Mouse (Mus musculus): Measurements from ENCODE around the gene Ggt5. TPM values are rescaled to one million over a fixed set of nuclear protein-coding genes. Genes with fewer than 3 reads are reported as not detected.
A peak's percentile ranks its signal among the peaks of the same experiment; 100 is the strongest.
"Not testable (repeated sequence)": the region's sequence is repeated elsewhere in the genome, so short reads cannot be mapped to it uniquely, and the experiment has no call there.

The Ggt5 gene
- 1 to 10 TPM; 5.8 to 7.0 TPM for total RNA-seq (2021)
- long read RNA-seq, experiment 1, full-length matches to known transcripts = 6 of 9 reads
- long read RNA-seq, experiment 1, partial matches to known transcripts = 1 of 9 reads
- long read RNA-seq, experiment 1, other reads (novel, unspliced or antisense) = 2 of 9 reads
- long read RNA-seq, experiment 2, full-length matches to known transcripts = 6 of 9 reads
- long read RNA-seq, experiment 2, partial matches to known transcripts = 1 of 9 reads
- long read RNA-seq, experiment 2, other reads (novel, unspliced or antisense) = 2 of 9 reads

DNA sequence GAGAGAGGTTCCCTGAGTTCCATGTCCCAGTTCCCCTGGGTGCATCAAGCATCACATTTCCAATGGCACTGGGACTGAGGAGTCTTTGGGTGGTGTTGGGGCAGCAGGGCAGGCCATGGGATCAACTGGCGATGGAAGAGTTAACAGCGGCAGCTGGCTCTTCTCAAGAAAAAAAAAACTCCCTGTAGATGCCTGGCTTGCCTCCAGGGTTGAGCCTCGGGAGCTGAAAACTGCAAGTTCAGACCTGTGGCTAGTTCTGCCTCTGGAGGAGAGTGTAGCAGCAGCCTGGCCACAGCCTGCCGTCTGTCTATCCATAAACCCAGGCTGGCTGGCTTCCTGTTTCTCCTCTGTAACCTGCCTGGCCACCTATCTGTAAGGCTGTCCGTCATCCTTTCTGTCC, at the start of gene Ggt5:
Gene Ggt5, plus strand, starts transcription at position 212 of the 400 bp plus-strand sequence.
- DNase-seq = peak; percentile 62

DNA sequence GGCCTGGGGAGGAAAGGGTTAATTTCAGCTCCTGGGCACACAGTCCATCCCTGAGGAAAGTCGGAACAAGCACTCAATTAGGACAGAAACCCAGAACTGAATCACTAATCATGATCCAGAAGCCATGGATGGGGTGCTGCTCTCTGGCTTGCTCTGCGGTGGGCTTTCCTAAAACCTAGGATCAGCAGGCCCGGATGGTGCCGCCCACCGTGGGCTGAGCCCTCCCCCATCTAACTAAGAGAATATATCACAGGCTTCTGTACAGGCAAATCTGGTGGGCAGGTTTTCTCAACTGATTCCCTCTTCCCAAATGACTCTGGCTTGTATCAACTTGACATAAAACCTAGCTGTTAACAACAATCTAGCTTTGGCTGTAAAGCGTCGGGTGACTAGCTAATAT, 41.2 kb upstream of the Ggt5 start:
- no peak for DNase-seq

DNA sequence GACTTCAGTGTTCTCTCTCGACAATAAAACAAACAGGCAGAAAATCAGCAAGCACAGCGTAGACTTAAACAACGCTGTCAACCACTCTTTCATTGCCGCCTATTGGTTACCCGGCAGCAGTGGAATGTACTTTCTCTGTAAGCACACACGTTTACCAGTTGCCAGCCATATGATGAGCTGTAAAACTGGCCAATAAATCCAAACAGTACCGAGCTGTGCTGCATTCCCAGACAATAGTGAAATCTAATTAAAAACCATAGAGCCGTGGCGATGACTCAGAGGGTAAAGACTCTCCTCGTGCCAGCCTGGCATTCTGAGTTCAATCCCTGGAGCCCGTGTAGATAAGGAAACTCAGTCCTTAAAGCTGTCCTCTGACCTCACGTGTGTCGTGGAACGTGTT, 40.7 kb upstream of the Ggt5 start:
- DNase-seq = no peak

DNA sequence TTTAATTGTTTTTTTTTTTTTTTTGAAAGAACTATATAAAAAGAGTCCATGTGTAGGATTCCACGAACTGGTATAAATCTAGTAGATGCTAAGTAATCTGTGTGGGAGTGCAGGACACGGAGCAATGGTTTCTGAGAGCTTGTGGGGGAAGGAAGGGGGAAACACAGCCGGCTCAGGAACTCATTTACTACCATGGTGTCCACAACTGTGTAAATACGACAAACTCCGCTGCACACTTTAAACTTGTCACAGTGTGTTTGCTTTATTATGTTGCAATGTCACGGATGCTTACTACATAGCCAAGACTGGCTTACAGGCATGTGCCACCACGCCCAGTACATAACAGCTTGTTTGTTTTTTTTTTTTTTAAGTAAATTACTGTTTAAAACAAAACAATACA, 39.3 kb upstream of the Ggt5 start:
- no peak for DNase-seq

DNA sequence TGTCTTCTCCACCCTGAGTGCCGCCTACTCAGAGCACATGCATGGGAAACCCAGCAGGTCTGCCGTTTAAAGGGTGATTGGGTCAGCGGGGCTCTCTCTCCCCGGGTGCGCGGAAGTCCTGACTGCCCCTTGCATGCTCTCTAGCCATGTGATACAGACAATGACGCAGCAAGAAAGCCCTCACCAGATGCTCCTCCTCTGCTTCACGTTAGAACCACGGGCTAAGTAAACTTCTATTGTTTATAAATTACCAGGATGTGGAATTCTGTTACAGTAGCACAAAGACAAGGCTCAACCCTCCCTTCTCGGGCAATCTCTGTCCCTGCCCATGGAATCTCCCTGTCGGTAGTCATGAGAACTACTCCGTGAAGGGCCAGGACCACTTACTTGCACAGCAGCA, 38.0 kb upstream of the Ggt5 start:
- DNase-seq = no peak

DNA sequence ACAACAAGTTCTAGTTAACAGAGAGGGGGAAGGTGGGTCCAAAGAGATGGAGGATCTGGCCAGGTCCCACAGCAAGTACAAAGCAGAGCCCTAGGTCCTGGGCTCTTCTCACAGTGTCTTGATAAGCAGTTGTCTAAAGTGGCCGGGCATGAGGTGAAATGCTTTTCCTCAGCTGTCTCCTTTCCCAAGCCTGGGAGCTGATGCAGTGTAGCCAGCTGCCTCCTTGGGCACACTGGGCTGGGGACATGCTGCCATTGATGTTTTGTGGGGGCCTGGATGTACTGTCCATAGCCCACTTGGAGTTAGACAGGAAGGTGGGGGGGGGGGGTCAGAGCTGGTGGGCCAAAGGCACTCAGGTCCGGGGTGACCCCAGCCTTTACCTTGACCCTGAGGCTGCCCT, 37.0 kb upstream of the Ggt5 start:
- no peak for DNase-seq

DNA sequence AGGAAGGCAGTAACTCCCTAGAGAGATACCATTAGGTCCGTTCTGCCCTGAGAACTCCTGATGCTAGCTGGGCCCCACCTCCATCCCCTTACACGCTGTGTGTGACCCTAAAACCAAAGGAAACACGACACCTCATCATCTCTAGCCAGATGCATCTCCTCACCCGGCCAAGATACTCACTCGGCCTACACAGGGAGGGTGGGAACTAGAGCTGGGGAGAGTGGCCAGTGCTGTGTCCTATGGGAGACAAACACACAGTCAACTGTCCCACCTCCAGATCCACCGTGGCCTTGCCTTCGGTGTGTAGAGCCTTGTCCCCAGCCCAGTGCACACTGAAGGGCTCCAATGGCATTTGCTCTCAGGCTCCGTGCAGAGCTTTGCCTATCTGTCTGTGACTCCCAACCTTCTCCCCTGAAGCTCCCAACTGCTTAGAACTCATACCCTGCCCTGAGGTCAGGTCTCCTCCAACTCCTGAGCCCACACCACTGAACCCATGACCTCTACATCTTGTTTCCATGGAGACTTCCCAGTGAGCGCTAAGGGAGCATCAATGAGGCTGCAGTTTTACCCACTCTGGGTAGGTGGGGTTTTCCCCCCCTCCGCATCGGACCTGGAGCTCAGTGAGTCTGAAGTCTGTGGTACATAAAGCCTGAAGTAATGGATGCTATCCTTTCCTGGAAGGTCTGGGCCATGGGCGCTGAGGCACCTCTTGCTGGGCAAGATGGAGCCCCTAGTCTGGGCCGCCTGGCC, 36.3 kb upstream of the Ggt5 start:
- no peak for DNase-seq

DNA sequence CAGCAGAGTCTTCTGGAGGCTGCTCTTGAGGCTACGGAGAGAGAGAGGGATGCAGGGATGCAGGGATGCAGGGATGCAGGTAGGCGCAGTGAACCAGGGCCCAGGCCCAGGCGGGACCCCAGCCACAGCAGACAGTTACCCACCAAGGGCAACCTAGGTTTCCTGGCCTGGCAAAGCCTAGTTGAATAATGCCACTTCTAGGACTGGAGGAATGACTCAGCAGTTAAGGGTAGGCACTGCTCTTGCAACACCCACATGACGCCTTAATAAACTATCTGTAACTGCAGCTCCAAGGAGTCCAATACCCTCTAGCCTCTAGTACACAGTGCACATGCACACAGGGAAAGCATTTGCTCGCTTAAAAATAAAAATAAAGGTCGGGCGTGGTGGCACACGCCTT, 35.0 kb upstream of the Ggt5 start:
- DNase-seq = no peak

DNA sequence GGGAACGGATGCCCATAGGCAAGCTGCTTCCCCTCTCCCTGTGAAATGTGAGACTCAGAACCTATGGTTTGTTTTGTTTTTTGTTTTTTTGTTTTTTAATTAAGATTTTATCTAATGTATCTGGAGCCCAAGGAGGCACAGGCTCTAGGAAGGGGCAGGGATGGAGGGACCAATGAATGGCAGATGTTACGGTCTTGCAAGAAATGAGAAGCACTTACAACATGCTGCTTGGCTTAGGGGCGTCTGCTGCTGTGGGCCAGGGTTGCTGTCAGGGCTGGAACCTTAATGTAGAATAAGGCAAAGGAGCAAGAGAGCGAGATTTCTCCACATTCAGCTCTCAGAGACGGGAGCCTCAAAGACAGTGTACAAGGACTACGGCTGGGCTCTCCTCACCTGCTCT, 33.6 kb upstream of the Ggt5 start:
- DNase-seq = no peak

DNA sequence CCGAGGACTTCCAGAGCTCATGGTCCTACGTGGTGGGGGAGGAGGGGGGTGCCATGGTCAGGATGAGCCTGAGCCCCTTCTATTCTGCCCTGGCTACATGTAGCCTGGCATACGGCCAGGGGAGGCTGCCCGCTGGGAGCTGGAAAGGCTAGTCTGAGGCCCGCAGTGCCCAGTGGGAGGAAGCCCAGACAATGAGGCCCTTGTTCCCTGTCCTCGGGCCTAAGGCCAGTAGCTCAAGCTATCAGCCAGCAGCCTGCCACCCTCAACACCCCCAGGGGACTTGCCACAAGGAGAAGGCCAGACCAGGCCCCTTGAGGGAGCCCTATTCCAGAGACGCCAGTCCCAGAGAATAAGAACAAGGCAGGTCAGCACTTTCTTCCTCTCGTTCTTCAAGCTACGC, 33.1 kb upstream of the Ggt5 start:
- peak; percentile 42 for DNase-seq

DNA sequence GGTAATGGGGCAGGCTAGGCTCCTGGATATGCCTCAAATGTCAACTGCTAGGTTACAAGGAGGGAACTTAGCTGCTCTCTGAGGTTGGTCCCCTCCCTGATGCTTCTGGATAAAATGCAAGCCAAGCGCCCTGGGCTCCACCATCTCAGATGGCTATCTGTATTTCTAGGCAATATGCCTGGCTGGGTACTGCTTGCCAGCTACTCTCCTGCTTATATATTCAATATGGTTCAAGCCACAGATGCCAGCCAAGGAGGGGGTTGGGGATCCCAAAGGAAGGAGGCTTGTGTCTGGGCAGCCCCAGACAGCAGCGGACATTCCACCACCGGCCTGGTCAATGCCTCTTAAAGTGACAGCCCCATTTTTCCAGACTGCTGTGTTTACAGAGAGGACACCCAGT, 30.6 kb upstream of the Ggt5 start:
- DNase-seq = no peak

DNA sequence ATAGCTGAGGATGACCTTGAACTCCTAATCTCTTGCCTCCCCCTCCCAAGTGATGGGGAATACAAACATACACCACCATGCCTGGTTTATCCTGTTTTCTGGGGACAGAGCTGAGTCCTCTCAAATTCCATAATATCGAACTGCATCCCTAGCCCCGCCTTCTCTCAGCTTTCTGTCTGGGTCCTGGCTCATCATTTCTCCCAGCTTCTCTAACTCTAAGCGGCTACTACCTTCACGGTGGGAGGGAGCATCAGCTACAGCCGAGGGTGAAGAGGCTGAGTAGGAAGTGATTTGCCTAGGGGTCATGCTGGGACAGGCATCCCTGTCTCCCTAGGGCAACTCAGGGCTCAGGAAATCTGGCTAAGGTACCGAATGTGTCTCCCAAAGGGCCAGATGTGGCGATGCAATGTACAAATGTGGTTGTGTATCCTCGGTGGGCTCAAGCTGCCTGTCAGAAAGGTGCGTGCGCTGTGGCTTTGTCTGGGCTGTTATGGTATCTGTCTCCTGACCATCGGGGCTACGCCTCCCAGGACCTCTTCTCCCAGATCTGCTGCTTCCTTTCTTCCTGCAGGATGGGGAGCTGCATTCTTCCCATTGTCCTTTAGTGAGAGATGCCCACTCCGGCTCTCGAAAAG, 30.0 kb upstream of the Ggt5 start:
- no peak for DNase-seq

DNA sequence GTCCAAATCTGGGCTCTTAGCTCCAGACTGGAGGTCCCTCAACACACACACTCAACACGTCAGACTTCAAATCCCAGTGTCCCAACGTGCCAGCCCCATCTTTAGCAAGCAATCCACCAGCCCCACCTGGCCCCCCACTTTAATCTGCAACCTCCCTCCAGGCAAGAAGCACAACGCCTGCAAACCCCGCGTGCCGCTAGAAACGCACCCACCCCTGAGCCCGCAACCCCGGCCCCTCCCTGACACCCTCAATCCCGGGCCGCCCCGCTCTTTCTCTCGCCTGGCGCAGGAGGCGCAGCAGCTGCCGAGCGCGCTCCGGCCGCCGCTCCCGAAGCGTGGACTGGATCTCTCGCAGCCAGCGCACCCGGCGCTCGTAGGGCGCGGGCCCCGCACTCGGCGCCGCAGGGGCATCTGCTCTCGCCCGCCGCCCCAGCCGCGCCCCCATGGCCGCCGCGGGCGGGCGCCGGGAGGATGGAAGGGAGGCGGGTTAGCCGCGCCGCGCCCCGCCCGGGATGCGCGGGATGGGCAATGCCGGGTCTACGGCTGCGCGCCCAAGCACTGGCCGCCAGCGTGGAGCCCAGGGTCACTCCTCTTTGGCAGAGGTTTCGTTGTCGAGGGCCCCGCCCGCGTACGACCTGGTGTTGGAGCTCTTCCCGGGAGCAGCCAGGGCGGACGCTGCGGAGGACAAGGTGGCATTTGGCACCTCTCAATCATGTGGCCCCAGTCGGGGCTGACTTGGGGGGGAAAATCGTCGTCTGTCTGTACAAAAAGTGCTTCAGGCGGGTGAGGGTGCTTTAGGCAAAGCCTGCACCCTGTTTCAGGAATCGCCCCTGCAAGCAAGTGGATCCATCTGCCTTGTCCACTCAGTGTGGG, 29.2 kb upstream of the Ggt5 start, which contains the start of gene Lrrc75b:
Gene Lrrc75b, minus strand, starts transcription at position 655 of the 873 bp plus-strand sequence.
- DNase-seq = peak; percentile 53

DNA sequence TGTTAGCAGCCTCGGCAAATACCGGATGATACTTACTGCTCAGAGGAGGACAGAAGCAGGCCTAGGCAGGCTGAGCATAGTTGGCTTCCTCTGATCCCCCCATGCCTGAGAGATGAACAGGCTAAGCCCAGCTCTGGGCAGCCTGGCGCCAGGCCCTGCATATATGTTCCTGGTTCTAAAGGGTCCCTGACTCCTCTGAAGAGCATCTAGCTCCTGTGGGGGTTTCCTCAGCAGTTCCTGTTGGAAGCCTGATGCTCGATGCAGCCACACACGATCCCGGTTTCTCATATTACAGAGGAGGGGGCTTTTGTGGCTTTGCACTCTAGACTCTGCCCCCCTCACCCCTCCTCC, 28.6 kb upstream of the Ggt5 start:
- no peak for DNase-seq

DNA sequence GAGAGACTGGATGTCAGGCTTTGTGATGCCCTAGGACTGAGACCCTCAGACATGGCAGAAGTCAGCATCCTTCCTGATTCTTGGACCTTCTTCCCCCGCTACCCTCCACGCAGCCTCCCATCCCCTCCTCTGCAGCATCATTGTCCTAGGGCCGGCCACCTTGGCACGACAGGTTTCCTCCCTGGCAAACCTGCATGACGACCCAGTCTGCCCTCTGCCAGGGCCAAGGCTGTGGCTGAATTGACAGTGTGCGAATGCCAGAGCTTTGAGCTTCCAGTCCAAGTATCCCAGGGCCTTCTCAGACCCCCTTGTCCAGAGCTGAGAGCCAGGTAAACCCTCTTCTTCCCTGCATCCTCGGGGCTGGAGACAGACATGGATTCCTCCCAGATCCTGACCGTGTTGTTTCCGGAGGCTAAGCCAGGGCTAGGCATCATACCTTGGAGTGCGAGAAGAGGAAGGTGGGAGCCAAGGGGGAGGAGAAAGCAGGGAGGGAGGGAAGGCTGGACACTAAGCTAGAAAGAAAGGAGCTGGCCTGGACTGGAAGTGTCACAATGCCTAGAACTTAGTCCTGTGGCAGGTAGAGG, 28.0 kb upstream of the Ggt5 start, which contains the start of gene Ggt1:
Gene Ggt1, plus strand, starts transcription at position 534 of the 584 bp plus-strand sequence.
- DNase-seq = no peak

DNA sequence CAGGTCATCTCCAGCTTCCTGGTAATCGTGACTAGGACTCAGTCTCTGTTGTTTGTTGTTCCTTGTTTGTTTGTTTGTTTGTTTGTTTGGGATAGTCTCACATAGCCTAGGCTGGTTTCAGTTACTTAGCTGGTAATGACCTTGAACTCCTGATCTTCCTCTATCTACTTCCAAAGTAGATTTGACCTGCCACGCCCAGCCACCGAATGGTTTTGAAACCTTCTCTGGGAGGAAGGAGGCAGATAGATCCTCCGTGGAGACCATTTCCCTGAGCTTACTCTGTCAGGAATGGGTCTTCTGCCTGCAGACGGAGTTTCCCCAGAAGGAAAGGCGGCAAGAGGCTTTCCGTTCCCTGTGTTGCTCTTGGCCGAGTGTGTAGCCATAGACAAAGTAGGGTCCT, 26.5 kb upstream of the Ggt5 start:
- DNase-seq = no peak

DNA sequence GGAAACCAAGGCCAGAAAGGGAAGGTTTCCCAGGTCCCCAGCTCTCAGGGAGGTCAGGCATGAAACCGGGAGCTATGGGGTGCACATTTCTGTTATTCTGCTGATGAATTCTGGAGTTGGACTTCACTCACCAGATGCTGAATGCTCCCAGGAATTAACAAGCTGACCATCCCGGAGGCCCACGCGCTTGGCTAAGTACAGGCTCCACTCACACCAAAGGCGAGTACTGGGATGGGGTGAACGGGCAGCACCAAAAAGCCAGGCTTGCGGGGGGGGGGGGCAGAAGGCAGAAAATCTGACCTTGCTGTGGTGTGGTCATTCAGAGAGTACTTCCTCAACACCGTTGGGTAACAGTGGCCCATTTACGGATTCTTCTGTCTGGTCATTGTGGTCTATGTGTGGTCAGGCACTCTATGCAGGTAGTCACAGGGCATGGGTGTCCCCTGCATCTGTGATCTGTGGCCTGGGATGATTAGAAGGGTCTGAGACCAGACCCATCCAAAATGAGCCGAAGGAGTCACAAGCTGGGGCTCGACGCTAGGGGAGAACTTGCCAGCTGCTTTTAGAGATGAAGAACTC, 24.4 kb upstream of the Ggt5 start:
- no peak for DNase-seq

DNA sequence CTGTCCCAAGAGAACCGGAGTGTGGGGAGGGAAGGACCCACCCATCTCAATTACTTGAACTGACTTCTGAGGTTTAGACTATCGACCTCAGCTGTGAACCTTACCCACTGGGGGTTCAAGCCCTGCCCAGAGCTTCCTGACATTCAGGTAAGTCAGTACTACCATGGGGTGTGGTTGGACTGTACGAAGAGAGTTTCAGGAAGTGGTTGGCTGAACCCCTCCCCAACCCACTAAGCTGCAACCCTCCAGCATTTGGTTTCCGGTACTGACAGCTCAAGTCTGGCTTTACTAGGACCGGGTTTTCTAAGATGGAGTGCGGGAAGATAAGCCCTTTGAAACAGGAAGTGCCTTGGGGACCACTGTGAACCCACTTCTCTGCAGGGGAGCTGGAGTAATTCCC, 23.7 kb upstream of the Ggt5 start:
- DNase-seq = no peak

DNA sequence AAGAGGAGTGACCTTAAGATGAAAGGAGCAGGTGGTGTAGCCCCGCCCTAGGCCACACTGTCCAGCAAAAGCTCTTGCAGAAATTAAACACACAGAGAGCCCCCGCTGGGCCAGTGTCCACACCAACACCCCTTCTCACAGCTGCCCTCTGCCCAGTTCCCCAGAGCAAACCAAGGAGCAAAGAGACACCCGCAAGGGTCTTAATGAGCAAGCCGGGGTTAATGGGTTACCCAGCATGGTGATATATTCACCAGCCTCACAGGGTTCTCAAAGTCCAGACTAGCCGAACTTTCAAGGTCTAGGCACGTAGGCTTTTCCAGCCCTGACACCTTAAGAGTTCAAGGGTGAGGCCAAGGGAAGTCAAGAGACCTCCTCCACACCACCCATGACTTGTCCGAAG, 23.2 kb upstream of the Ggt5 start:
- DNase-seq = no peak

DNA sequence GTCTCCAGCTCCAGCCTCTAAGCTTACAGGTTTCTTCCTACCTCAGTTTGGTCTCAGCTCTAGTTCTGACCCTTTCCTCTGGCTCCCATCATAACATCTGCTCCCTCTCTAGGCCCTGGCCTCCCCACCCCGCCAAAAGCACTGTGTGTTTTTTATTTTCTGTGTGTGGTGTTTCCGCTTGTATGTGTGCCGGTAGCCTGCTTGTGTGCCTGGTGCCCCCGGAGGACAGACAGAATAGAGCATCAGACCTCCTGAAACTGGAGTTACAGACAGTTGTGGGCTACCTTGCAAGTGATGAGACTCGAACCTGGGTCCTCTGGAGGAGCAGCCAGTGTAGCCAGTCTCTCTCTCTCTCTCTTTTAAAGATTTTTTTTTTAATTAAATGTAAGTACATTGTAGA, 22.8 kb upstream of the Ggt5 start:
- DNase-seq = no peak

DNA sequence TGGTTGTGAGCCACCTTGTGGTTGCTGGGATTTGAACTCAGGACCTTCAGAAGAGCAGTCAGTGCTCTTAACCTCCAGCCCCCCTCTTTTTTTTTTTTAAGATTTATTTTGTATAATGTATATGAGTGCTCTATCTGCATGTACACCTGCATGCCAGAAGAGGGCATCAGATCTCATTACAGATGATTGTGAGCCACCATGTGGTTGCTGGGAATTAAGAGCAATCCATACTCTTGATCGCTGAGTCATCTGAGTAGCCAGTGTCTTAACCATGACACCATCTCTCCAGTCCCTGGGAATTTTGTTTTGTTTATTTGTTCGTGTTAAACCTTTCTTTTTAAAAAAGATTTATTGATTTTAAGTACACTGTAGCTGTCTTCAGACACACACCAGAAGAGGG, 22.4 kb upstream of the Ggt5 start:
- DNase-seq = not testable (repeated sequence)

DNA sequence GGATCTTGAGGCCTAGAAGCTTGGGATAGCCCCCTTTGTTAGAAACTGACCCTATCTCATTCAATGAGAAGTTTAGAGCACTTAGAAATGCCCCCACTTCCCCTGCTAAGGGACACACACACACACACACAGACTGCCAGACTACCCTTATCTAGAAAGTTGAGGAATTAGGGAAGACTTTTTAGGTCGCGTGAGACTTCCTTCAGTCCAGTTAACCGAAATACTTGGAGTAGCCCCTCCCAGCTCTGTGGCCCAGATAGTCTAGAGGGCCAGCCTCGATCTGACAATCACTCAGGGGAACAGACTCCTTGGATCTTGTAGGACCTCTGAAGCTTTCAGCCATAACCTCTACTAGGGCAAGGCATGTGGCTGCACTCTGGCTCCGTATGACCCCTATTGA, 21.1 kb upstream of the Ggt5 start:
- DNase-seq = no peak
